Mouse (Mus musculus) hindbrain, embryonic 16.5 days (tissue): ENCODE results near the gene Dhx33. TPM values are rescaled to one million over a fixed set of nuclear protein-coding genes. Genes with fewer than 3 reads are reported as not detected.
A peak's percentile ranks its signal among the peaks of the same experiment; 100 is the strongest.

Source experiments
- ATAC-seq: fragments of 200-750 bp; cut with Nextera tagmentation; 2 replicates; pipeline ENCODE4 v1.8.0; 2017; ENCODE audit warnings: moderate TSS enrichment, moderate library complexity
- H3K27ac ChIP-seq: fragments of 300-500 bp; sonication (generic); 2 replicates; pipeline ENCODE4 v1.5.1; 2014; ENCODE audit warnings: low read depth, mild to moderate bottlenecking, control low read depth, low read length, moderate library complexity
- H3K27me3 ChIP-seq: fragments of 300-500 bp; sonication (generic); replicated peaks from 2 replicates; pipeline ENCODE4 v1.6.1; 2014; ENCODE audit warnings: low read length; ENCODE audit not compliant: control insufficient read depth, insufficient read depth
- H3K36me3 ChIP-seq: fragments of 300-500 bp; sonication (generic); 2 replicates; pipeline ENCODE4 v1.6.1; 2014; ENCODE audit warnings: mild to moderate bottlenecking, low read length, moderate library complexity, mixed read lengths; ENCODE audit not compliant: control insufficient read depth, insufficient read depth
- H3K4me1 ChIP-seq: fragments of 300-500 bp; sonication (generic); 2 replicates; pipeline ENCODE4 v1.6.1; 2014; ENCODE audit warnings: low read depth, low read length; ENCODE audit not compliant: control insufficient read depth, insufficient read depth
- H3K4me2 ChIP-seq: fragments of 300-500 bp; sonication (generic); 2 replicates; pipeline ENCODE4 v1.6.1; 2014; ENCODE audit warnings: mild to moderate bottlenecking, low read length, control low read depth, moderate library complexity
- H3K4me3 ChIP-seq: fragments of 300-500 bp; sonication (generic); 2 replicates; pipeline ENCODE4 v1.5.1; 2014; ENCODE audit warnings: mild to moderate bottlenecking, low read length, control low read depth, moderate library complexity
- H3K9ac ChIP-seq: fragments of 300-500 bp; sonication (generic); 2 replicates; pipeline ENCODE4 v1.6.1; 2014; ENCODE audit warnings: low read depth, mild to moderate bottlenecking, control low read depth, low read length, moderate library complexity
- H3K9me3 ChIP-seq: fragments of 300-500 bp; sonication (generic); 2 replicates; pipeline ENCODE4 v1.6.1; 2014; ENCODE audit warnings: mild to moderate bottlenecking, low read length, moderate library complexity; ENCODE audit not compliant: control insufficient read depth
- WGBS: fragments of 180-500 bp; shearing (Covaris S2); extraction: QIAGEN DNeasy Blood & Tissue Kit; methylation state at CpG from one replicate; pipeline ENCODE4 v1.1.7; 2014; 5-methylcytosine and 5-hydroxymethylcytosine counted together
- polyA plus RNA-seq: library from polyadenylated mRNA; unstranded; fragments of >200 nt; fragmentation: Nextera tagmentation; extraction: Ambion mirVana; gene quantifications from 2 replicates; pipeline ENCODE4 v1.2.1, GENCODE M21; 2015

Dhx33 gene
- polyA plus RNA-seq, 1 experiment from 2014 or later = 12.4 TPM

DNA sequence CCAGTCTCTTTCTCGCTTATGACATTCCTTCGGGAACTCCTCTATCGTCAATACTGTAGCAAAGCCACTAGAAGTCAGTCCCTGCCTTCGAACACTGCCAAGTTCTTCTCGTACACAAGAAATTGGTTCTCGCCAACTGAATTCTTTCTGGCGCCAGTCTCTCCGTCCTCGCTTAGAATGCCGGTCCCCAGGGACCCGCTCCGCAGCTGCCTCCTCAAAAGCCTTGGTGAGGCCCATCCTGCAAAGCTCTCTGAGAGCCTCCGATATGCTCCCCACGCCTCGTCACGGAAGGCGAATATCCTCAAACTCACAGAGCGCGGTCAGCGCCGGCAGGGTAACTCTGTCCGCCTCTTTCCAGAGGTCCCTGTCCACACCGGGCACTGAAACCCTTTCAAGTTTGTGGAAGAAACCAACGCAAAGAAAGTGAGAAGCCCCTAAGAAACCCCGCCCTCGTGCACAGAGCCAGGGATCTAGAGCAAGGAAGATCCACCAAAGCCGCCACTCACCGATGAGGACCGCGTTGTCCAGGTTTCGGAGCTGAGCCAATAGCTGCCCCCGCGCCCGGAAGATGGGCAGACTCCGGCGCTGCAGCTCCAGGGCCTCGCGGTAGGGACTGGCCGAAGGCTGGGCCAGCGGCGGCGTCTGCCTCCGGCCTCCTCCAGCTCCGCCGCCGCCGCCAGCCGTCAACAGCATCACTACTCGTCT is 474 bp downstream of the Dhx33 start:
- H3K27me3 ChIP-seq = no peaks in the 10 kb centered on the region
- H3K4me3 ChIP-seq = peak overlapping the region; percentile 99
- H3K27ac ChIP-seq = peak overlapping the region; percentile 84
- no peaks in the 10 kb centered on the region for H3K9me3 ChIP-seq
- WGBS = under 1% methylated on average over 46 of the region's 49 CpGs
- peak overlapping the region; percentile 98 for H3K4me2 ChIP-seq
- H3K36me3 ChIP-seq = peaks cover 17% of the 10 kb centered on the region
- H3K4me1 ChIP-seq = peaks cover 13% of the 10 kb centered on the region
- peak overlapping the region; percentile 83 for H3K9ac ChIP-seq
- ATAC-seq = peak; percentile 83

DNA sequence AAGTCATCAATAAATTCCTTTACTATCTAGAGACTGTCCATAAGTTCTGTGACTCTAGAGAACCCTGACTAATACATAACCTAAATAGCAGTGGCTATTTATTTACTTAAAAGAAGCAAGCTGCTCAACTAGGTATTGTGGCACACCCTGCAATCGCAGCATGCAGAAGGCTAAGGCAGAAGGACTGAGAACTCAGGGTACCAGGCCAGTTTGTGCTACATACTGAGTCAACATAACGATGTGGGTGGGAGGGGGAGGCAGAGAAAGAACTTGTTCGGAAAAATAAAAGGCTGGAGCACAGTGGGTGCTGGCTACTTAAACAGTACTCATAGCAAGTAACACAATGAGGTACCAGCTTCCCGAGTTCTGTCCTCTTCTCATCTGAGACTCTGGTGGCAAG is 3.1 kb downstream of the Dhx33 start:
- WGBS = 92% methylated on average over 4 of the region's 4 CpGs
- ATAC-seq = no peak
- H3K4me2 ChIP-seq = no peak overlapping the region

DNA sequence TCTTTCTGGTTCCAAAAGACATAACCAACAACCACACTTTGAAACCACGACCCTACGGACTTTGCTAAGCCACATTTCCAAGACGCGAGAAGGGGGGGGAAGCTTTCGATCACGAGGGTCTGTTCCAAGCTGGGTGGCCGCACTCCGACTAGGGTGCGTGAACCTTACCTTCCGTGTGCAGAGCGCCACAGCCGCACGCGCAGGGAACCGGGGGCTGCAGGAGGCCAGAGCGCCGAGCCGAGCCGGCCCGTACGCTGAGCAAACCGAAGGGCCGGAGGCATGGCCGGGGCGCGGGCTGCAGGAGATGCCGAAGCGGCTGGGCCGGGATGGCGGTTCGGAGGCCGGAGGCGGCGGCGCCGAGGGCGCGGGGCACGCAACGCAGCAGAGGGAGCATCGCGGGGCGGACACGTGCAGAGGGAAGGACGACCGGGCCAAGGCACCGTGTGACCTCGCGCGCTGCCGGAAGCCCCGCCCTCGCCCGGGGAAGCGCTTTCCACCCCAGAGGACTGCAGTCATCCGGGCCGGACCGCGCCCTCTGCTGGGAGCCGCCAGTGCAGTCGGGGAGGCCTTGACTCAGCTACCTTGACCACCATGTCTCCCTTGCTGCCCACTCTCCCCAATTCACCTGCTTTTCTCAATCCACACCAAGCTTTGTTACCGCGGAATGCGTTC is 21.5 kb downstream of the Dhx33 start, which contains the start of gene C1qbp:
C1qbp (minus strand) TSS at position 470 of the 672 bp plus-strand sequence.
- under 1% methylated on average over 60 of the region's 64 CpGs for WGBS
- ATAC-seq = peak; percentile 96
- H3K4me1 ChIP-seq = peaks cover 14% of the 10 kb centered on the region
- H3K27me3 ChIP-seq = no peaks in the 10 kb centered on the region
- peak within 1 kb of the TSS; percentile 73 for H3K27ac ChIP-seq
- H3K9me3 ChIP-seq = no peaks in the 10 kb centered on the region
- H3K4me2 ChIP-seq = peak within 1 kb of the TSS; percentile 80
- peaks cover 27% of the 10 kb centered on the region for H3K36me3 ChIP-seq
- H3K9ac ChIP-seq = peak within 1 kb of the TSS; percentile 88
- peak within 1 kb of the TSS; percentile 78 for H3K4me3 ChIP-seq

More for the DNA sequence above, 3.1 kb downstream of the Dhx33 start:
- H3K4me1 ChIP-seq = peaks cover 13% of the 10 kb centered on the region
- H3K36me3 ChIP-seq = peaks cover 22% of the 10 kb centered on the region
- H3K9me3 ChIP-seq = no peaks in the 10 kb centered on the region
- H3K4me3 ChIP-seq = no peak overlapping the region
- H3K9ac ChIP-seq = no peak overlapping the region
- H3K27me3 ChIP-seq = no peaks in the 10 kb centered on the region
- no peak overlapping the region for H3K27ac ChIP-seq

DNA sequence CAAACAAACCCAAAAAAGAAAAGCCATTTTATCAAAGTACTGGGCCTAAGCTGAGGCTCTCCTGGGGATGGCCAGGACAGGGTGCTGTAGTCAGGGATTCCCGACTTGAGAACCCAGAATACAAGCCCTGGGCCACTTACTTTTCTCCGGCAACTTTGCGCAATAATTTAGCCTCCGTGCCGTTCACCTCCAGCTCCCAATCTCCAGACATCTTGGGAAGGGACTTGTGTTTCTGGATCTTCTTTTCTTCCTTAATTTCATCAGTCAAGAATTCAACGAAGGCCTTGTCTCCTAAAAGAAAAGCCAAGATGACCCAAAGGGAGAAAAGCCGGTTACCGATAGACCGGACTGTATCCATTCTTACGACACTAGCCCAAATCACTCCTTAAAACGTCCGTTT is 22.2 kb downstream of the Dhx33 start:
- Histone ChIP-seq H3K27ac (no peak overlapping the region), H3K9ac (peak overlapping the region; percentile 88), H3K4me1 (peaks cover 14% of the 10 kb centered on the region), H3K36me3 (peaks cover 29% of the 10 kb centered on the region), H3K27me3 (no peaks in the 10 kb centered on the region), H3K4me3 (peak overlapping the region; percentile 78), H3K4me2 (peak overlapping the region; percentile 80), H3K9me3 (no peaks in the 10 kb centered on the region)
- no peak for ATAC-seq
- WGBS = 10% methylated on average over 12 of the region's 12 CpGs

DNA sequence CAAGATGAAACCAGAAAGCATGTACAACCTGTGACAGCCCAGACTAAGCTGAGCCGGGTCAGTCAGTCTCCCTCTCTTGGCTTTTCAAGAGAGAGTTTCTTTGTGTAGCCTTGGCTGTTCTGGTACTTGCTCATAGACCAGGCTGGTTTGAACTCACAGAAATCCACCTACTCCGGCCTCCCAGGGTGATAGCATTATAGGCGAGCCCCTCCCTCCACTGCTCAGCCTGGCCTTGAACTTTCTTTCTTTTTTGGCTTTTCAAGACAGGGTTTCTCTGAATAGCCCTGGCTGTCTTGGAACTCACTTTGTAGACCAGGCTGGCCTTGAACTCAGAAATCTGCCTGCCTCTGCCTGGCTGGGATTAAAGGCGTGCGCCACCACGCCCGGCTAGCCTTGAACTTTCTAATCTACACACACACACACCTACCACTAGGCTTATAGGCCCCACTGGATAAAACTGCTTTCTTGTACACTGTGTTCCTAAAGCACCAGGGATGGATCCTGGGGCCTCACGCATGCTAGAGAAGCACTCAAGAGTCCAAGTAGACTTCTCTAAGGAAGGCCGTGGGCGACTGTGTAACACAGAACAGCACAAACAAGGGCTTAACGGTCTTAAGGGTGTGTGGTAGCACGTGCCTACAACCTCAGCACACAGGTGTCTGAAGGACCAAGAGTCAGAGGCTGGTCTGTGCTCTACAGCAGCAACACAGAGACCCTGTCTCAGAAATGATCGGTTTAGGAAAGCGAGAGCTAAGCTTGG is 23.3 kb downstream of the Dhx33 start:
- H3K36me3 ChIP-seq = peaks cover 22% of the 10 kb centered on the region
- H3K27me3 ChIP-seq = no peaks in the 10 kb centered on the region
- no peak overlapping the region for H3K4me3 ChIP-seq
- no peak for ATAC-seq
- no peak overlapping the region for H3K4me2 ChIP-seq
- H3K9ac ChIP-seq = no peak overlapping the region
- H3K4me1 ChIP-seq = peaks cover 14% of the 10 kb centered on the region
- H3K27ac ChIP-seq = no peak overlapping the region
- no peaks in the 10 kb centered on the region for H3K9me3 ChIP-seq
- 96% methylated on average over 14 of the region's 14 CpGs for WGBS

DNA sequence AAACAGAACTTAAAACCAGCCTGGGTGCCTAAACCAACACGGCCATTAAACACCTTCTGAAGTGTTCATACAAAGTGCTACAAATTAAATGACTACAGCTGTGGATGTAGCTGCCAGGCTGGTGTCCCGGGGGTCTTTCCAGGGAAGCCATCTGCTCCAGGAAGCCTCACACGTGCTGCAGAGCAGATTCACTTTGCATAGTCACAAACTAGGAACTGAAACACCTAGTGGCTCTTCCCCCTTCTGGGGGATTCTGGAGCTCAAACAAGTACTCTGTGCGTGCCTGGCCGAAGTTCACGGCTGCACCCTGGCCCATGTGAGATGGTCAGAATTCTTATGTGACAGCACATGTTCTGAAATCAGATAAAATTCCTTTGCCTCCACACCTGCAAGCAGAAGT is 24.0 kb downstream of the Dhx33 start:
- no peaks in the 10 kb centered on the region for H3K27me3 ChIP-seq
- no peak overlapping the region for H3K27ac ChIP-seq
- H3K36me3 ChIP-seq = peaks cover 26% of the 10 kb centered on the region
- no peak for ATAC-seq
- no peak overlapping the region for H3K4me3 ChIP-seq
- no peak overlapping the region for H3K9ac ChIP-seq
- 89% methylated on average over 6 of the region's 6 CpGs for WGBS
- H3K4me2 ChIP-seq = no peak overlapping the region
- no peaks in the 10 kb centered on the region for H3K9me3 ChIP-seq
- peaks cover 14% of the 10 kb centered on the region for H3K4me1 ChIP-seq

DNA sequence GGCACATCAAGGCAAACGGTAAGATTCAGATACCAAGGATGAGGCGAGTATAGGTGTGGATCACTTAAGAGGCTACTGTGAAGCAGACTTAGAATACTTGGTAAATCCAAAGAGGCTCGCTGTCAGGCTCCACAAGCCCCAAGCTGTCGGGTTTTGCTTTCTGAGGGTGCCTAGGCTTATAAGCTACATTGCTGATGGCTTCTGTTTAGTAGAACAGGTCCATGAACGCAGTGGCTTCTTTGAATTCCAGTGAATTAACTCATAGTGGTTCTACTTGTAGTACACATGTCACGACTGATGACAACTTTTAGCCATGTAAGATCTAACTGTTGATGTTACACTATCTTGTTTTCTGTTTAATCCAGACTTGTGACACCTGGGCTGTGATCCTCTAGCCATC is 26.9 kb downstream of the Dhx33 start:
- Histone ChIP-seq H3K36me3 (peaks cover 31% of the 10 kb centered on the region), H3K27me3 (no peaks in the 10 kb centered on the region), H3K9ac (no peak overlapping the region), H3K9me3 (no peaks in the 10 kb centered on the region), H3K4me1 (peaks cover 12% of the 10 kb centered on the region), H3K4me3 (no peak overlapping the region), H3K4me2 (no peak overlapping the region), H3K27ac (no peak overlapping the region)
- WGBS = 93% methylated on average over 6 of the region's 6 CpGs
- no peak for ATAC-seq

DNA sequence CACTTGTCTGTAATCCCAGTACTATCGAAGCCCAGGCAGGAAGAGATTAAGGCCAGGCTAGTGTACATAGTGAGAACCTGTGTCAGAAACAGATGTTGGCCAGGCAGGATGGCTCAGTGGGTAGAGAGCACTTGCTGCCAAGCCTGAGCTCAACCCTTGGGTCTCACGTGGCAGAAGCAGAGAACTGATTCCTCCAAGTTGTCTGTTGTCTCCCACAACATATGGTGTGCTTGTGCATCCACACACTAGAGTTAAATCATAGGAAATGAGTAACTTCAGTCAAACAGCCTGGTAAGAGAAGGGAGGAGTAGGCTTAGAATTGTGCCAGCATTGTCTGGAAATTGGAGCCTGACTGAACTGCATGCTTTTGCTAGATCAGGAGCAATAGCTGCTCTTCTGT is 29.0 kb downstream of the Dhx33 start:
- H3K4me3 ChIP-seq = no peak overlapping the region
- H3K4me2 ChIP-seq = no peak overlapping the region
- H3K9me3 ChIP-seq = no peaks in the 10 kb centered on the region
- ATAC-seq = no peak
- 82% methylated on average over 2 of the region's 2 CpGs for WGBS
- H3K4me1 ChIP-seq = peaks cover 4% of the 10 kb centered on the region
- no peak overlapping the region for H3K27ac ChIP-seq
- no peak overlapping the region for H3K9ac ChIP-seq
- H3K36me3 ChIP-seq = peaks cover 24% of the 10 kb centered on the region
- no peaks in the 10 kb centered on the region for H3K27me3 ChIP-seq

DNA sequence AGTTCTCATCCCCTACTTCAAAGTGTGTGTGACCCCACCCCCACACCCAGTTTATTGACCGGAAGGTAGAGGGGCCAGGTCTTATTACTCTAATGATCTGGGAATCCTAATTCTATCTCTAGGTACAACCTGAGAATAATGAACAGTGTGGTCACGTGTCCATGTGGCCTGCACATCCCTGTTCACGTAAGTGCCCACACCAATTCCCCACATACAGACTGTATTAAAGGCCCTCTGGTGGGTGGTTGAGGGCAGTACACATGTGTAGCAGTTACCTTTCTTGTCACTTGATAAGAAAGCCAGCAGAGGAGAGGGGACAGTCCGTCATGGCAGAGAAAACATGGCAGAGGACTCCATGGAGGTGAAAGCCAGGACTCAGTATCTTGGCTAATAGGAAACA is 30.3 kb downstream of the Dhx33 start:
- WGBS = 67% methylated on average over 4 of the region's 4 CpGs
- no peak for ATAC-seq

More for the DNA sequence above, 30.3 kb downstream of the Dhx33 start:
- H3K27me3 ChIP-seq = no peaks in the 10 kb centered on the region
- no peak overlapping the region for H3K9ac ChIP-seq
- no peak overlapping the region for H3K4me3 ChIP-seq
- peaks cover 18% of the 10 kb centered on the region for H3K36me3 ChIP-seq
- peaks cover 6% of the 10 kb centered on the region for H3K4me1 ChIP-seq
- no peaks in the 10 kb centered on the region for H3K9me3 ChIP-seq
- H3K4me2 ChIP-seq = no peak overlapping the region
- H3K27ac ChIP-seq = no peak overlapping the region
